Mouse (Mus musculus): ENCODE measurements around the gene Sowaha. TPM values are rescaled to one million over a fixed set of nuclear protein-coding genes. Genes with fewer than 3 reads are reported as not detected.
A peak's percentile ranks its signal among the peaks of the same experiment; 100 is the strongest.

Gene Sowaha
- total and polyA plus RNA-seq, 2 experiments from 2014 or later = 0.08 TPM; not detected in 1

- Histone ChIP-seq H3K4me1 (ENCODE audit: control insufficient read depth, insufficient read depth) (peaks cover 7% of the 10 kb centered on the region; the same call in 1 of the 2 replicates), H3K36me3 (replicated peaks; ENCODE audit: control insufficient read depth, insufficient read depth, low read length) (no peaks in the 10 kb centered on the region), H3K27me3 (ENCODE audit: control insufficient read depth, insufficient read depth, low read length) (no peaks in the 10 kb centered on the region), H3K9me3 (replicated peaks; ENCODE audit: control insufficient read depth, low read length) (no peaks in the 10 kb centered on the region), H3K4me3 (ENCODE audit: low read depth, low read length) (no peak overlapping the region), H3K4me2 (ENCODE audit: low read depth, low read length) (no peak overlapping the region), H3K9ac (replicated peaks; ENCODE audit: low read depth, low read length) (no peak overlapping the region), H3K27ac (ENCODE audit: low read depth) (no peak overlapping the region)
- ATAC-seq (ENCODE audit: insufficient read depth, low read depth) (no peak), DNase-seq (ENCODE audit: low spot score) (no peak)
- WGBS = 48% methylated on average over 6 of the region's 6 CpGs
- TF ChIP-seq CTCF (IDR thresholded peaks at IDR 0.05; ENCODE audit: low read depth) (peak; percentile 62), EP300 (IDR thresholded peaks at IDR 0.05; ENCODE audit: low read depth) (no peak)
These were observed 36.2 kb downstream of the Sowaha start for GRCm38 (mm10) chr11:53443861-53444260.

GRCm38 (mm10) chr11:53441921-53442320 is 38.2 kb downstream of the Sowaha start:
- Histone ChIP-seq H3K4me1 (ENCODE audit: control insufficient read depth, insufficient read depth) (peaks cover 7% of the 10 kb centered on the region; the same call in 1 of the 2 replicates), H3K4me2 (ENCODE audit: low read depth, low read length) (peak overlapping the region; percentile 24; the same call in 1 of the 2 replicates), H3K27me3 (ENCODE audit: control insufficient read depth, insufficient read depth, low read length) (no peaks in the 10 kb centered on the region), H3K9ac (replicated peaks; ENCODE audit: low read depth, low read length) (no peak overlapping the region; the same call in 1 of the 2 replicates), H3K9me3 (replicated peaks; ENCODE audit: control insufficient read depth, low read length) (no peaks in the 10 kb centered on the region), H3K36me3 (replicated peaks; ENCODE audit: control insufficient read depth, insufficient read depth, low read length) (no peaks in the 10 kb centered on the region), H3K4me3 (ENCODE audit: low read depth, low read length) (no peak overlapping the region), H3K27ac (ENCODE audit: low read depth) (peak overlapping the region; percentile 76)
- TF ChIP-seq EP300 (IDR thresholded peaks at IDR 0.05; ENCODE audit: low read depth) (no peak), CTCF (IDR thresholded peaks at IDR 0.05; ENCODE audit: low read depth) (no peak)
- ATAC-seq (ENCODE audit: insufficient read depth, low read depth) = peak; percentile 62
- 2% methylated on average over 12 of the region's 12 CpGs for WGBS
- peak; percentile 29 for DNase-seq (ENCODE audit: low spot score)

- no peak overlapping the region for H3K9ac ChIP-seq (replicated peaks; ENCODE audit: low read depth, low read length)
- no peaks in the 10 kb centered on the region for H3K9me3 ChIP-seq (replicated peaks; ENCODE audit: control insufficient read depth, low read length)
- DNase-seq (ENCODE audit: low spot score) (no peak), ATAC-seq (ENCODE audit: insufficient read depth, low read depth) (no peak)
- no peak overlapping the region for H3K4me3 ChIP-seq (ENCODE audit: low read depth, low read length)
- H3K4me1 ChIP-seq (ENCODE audit: control insufficient read depth, insufficient read depth) = no peaks in the 10 kb centered on the region
- H3K36me3 ChIP-seq (replicated peaks; ENCODE audit: control insufficient read depth, insufficient read depth, low read length) = no peaks in the 10 kb centered on the region
- no peak for TF ChIP-seq EP300 (IDR thresholded peaks at IDR 0.05; ENCODE audit: low read depth)
- TF ChIP-seq CTCF (IDR thresholded peaks at IDR 0.05; ENCODE audit: low read depth) = no peak
- H3K27me3 ChIP-seq (ENCODE audit: control insufficient read depth, insufficient read depth, low read length) = no peaks in the 10 kb centered on the region
- no peak overlapping the region for H3K27ac ChIP-seq (ENCODE audit: low read depth)
- 75% methylated on average over 6 of the region's 6 CpGs for WGBS
- H3K4me2 ChIP-seq (ENCODE audit: low read depth, low read length) = no peak overlapping the region
These were observed 43.7 kb downstream of the Sowaha start for GRCm38 (mm10) chr11:53436338-53436737.

GRCm38 (mm10) chr11:53435504-53435903 is 44.6 kb downstream of the Sowaha start:
- no peaks in the 10 kb centered on the region for H3K9me3 ChIP-seq (replicated peaks; ENCODE audit: control insufficient read depth, low read length)
- TF ChIP-seq CTCF (IDR thresholded peaks at IDR 0.05; ENCODE audit: low read depth) (no peak), EP300 (IDR thresholded peaks at IDR 0.05; ENCODE audit: low read depth) (no peak)
- no peaks in the 10 kb centered on the region for H3K27me3 ChIP-seq (ENCODE audit: control insufficient read depth, insufficient read depth, low read length)
- no peak for ATAC-seq (ENCODE audit: insufficient read depth, low read depth)
- no peak overlapping the region for H3K27ac ChIP-seq (ENCODE audit: low read depth)
- 76% methylated on average over 8 of the region's 8 CpGs for WGBS
- H3K4me1 ChIP-seq (ENCODE audit: control insufficient read depth, insufficient read depth) = no peaks in the 10 kb centered on the region
- no peak overlapping the region for H3K4me2 ChIP-seq (ENCODE audit: low read depth, low read length)
- DNase-seq (ENCODE audit: low spot score) = no peak
- no peak overlapping the region for H3K9ac ChIP-seq (replicated peaks; ENCODE audit: low read depth, low read length)
- H3K36me3 ChIP-seq (replicated peaks; ENCODE audit: control insufficient read depth, insufficient read depth, low read length) = no peaks in the 10 kb centered on the region
- no peak overlapping the region for H3K4me3 ChIP-seq (ENCODE audit: low read depth, low read length)

- TF ChIP-seq EP300 (IDR thresholded peaks at IDR 0.05; ENCODE audit: low read depth) = no peak
- TF ChIP-seq CTCF (IDR thresholded peaks at IDR 0.05; ENCODE audit: low read depth) = no peak
- Histone ChIP-seq H3K9ac (replicated peaks; ENCODE audit: low read depth, low read length) (no peak overlapping the region), H3K27ac (ENCODE audit: low read depth) (no peak overlapping the region), H3K9me3 (replicated peaks; ENCODE audit: control insufficient read depth, low read length) (no peaks in the 10 kb centered on the region), H3K4me1 (ENCODE audit: control insufficient read depth, insufficient read depth) (no peaks in the 10 kb centered on the region), H3K36me3 (replicated peaks; ENCODE audit: control insufficient read depth, insufficient read depth, low read length) (peaks cover 7% of the 10 kb centered on the region), H3K4me3 (ENCODE audit: low read depth, low read length) (no peak overlapping the region), H3K4me2 (ENCODE audit: low read depth, low read length) (no peak overlapping the region), H3K27me3 (ENCODE audit: control insufficient read depth, insufficient read depth, low read length) (no peaks in the 10 kb centered on the region)
- DNase-seq (ENCODE audit: low spot score) (no peak), ATAC-seq (ENCODE audit: insufficient read depth, low read depth) (no peak)
- 32% methylated on average over 6 of the region's 6 CpGs for WGBS
These were observed 47.0 kb downstream of the Sowaha start for GRCm38 (mm10) chr11:53433057-53433456.

All from heart, postnatal 0 days (tissue).